Mouse (Mus musculus): Measurements from ENCODE around the gene Flna. TPM values are rescaled to one million over a fixed set of nuclear protein-coding genes. Genes with fewer than 3 reads are reported as not detected.
A peak's percentile ranks its signal among the peaks of the same experiment; 100 is the strongest.
"Not testable (repeated sequence)": the region's sequence is repeated elsewhere in the genome, so short reads cannot be mapped to it uniquely, and the experiment has no call there.

Gene Flna
- polyA plus RNA-seq, 1 experiment from 2014 or later = 253 TPM

DNA sequence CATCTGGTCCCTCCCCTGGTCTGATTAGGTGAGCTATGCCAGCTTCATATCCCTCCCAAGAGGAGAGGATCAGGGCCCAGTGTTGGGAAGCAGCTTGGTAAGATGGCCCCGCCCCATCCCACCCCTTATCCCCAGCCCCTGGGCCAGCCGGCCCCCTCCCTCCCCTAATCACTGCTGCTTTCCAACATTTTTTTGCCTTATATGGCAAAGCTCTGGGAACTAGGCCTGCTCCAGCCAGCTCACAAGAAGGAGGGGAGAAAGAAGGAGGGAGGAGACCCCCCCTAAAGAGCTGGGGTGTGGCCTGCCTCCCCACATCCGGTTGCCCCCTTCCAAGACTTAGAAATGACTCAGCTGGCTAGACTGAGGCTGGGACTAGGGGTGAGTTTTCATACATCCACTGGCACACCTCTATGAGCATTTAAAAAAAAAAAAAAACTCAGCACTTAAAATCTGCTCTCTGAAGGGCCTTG, 5.0 kb downstream of the Flna start:
- Histone ChIP-seq H3K4me1 (peaks cover 9% of the 10 kb centered on the region), H3K4me2 (replicated peaks) (peak overlapping the region; percentile 58), H3K27me3 (no peaks in the 10 kb centered on the region), H3K9ac (peak overlapping the region; percentile 77), H3K36me3 (peaks cover 35% of the 10 kb centered on the region), H3K9me3 (replicated peaks) (no peaks in the 10 kb centered on the region), H3K4me3 (peak overlapping the region; percentile 58), H3K27ac (peak overlapping the region; percentile 88)
- ATAC-seq (ENCODE audit: low FRiP score) = peak; percentile 44
- 19% methylated on average over 3 of the region's 3 CpGs for WGBS

DNA sequence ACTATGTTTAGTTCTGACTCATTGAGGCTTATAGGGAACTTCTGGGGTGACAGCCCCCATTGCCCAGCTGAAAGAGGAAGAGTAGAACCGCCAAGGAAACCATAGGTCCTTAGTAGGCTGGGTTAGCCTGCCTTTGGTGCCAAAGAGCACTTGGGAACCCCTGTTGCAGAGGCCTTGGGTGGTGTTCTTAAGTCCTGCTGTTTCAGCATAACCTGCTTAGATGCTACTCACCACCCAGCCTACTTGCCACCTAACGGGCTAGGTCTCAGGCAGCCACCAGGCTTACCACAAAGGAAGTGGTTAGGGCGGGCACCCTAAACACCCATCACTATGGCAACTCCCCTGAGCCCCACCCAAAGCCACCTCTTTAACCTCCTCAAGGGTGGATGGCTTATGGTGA, 5.8 kb downstream of the Flna start:
- no peak for ATAC-seq (ENCODE audit: low FRiP score)
- Histone ChIP-seq H3K9me3 (replicated peaks) (no peaks in the 10 kb centered on the region), H3K27me3 (no peaks in the 10 kb centered on the region), H3K4me3 (peak overlapping the region; percentile 58), H3K9ac (peak overlapping the region; percentile 77), H3K4me2 (replicated peaks) (peak overlapping the region; percentile 58), H3K27ac (peak overlapping the region; percentile 30; the same call in 1 of the 2 replicates), H3K4me1 (peaks cover 9% of the 10 kb centered on the region), H3K36me3 (peaks cover 43% of the 10 kb centered on the region)
- 79% methylated on average over 3 of the region's 3 CpGs for WGBS

DNA sequence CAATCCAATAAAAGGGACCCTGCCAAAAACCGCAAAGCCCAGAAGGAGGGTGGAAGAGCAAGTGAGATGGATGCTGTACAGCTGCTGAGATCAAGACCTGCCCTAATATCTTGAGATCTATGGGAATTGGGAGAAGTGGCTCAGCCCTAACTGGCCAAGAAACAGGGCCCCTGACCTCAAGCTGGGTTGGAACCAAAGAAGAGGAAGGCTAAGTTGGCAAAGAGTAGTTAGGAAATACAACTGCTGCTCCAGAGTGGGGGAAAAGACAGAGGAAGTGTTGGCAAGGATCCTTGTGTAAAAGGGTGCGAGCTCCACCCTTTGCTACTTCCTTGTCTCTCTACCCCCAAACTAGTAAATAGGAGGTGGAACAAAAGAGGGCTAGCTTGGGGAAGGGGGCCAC, 6.2 kb downstream of the Flna start:
- Histone ChIP-seq H3K9me3 (replicated peaks) (no peaks in the 10 kb centered on the region), H3K4me1 (peaks cover 9% of the 10 kb centered on the region), H3K9ac (peak overlapping the region; percentile 77), H3K36me3 (peaks cover 47% of the 10 kb centered on the region), H3K27me3 (no peaks in the 10 kb centered on the region), H3K4me2 (replicated peaks) (peak overlapping the region; percentile 58), H3K4me3 (peak overlapping the region; percentile 58), H3K27ac (no peak overlapping the region)
- 93% methylated on average over 2 of the region's 2 CpGs for WGBS
- no peak for ATAC-seq (ENCODE audit: low FRiP score)

DNA sequence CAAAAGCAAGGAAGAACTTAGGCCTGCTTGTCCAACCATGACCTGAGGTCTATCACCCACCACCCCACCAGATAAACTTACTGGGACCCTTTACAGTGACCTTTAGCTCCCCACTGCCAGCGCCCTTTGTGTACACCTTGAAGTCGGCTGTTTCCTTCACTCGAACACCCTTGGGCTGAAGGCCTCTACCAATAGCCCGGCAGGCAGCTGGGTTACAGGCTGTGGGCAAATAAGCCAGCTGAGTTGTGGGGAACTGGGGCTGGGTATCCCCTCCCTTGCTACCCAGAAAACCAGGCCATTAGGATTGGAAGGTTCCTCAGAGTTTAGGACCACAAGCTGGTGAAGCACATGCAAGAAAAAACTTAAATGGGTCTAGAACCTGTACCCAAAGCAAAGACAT, 9.3 kb downstream of the Flna start:
- Histone ChIP-seq H3K4me2 (replicated peaks) (no peak overlapping the region), H3K9me3 (replicated peaks) (no peaks in the 10 kb centered on the region), H3K4me1 (peaks cover 9% of the 10 kb centered on the region), H3K36me3 (peaks cover 73% of the 10 kb centered on the region), H3K27ac (no peak overlapping the region), H3K4me3 (no peak overlapping the region), H3K9ac (no peak overlapping the region), H3K27me3 (no peaks in the 10 kb centered on the region)
- ATAC-seq (ENCODE audit: low FRiP score) = no peak
- WGBS = 88% methylated on average over 4 of the region's 4 CpGs

DNA sequence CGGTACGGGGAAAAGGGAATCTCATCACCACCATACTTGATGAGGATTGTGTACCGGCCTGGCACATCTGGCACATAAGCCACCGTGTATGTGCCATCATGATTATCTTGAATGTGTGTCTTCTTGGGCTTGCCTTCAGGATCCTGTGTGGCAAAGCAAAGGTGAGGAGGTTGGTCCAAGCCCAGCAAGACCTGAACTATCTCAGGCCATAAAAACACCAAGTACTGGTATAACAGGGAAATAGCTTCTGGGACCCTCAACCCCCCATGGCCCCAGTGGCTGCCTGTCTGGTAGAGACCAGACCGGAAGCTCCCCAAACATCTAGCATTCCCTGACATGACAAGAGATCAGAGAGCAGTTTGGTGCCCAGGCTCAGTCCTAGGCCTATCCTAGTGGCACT, 16.4 kb downstream of the Flna start:
- no peaks in the 10 kb centered on the region for H3K27me3 ChIP-seq
- H3K36me3 ChIP-seq = peaks cover 91% of the 10 kb centered on the region
- H3K9me3 ChIP-seq (replicated peaks) = no peaks in the 10 kb centered on the region
- WGBS = 95% methylated on average over 5 of the region's 5 CpGs
- no peak overlapping the region for H3K27ac ChIP-seq
- H3K4me1 ChIP-seq = no peaks in the 10 kb centered on the region
- H3K4me2 ChIP-seq (replicated peaks) = no peak overlapping the region
- ATAC-seq (ENCODE audit: low FRiP score) = no peak
- no peak overlapping the region for H3K9ac ChIP-seq
- H3K4me3 ChIP-seq = no peak overlapping the region

DNA sequence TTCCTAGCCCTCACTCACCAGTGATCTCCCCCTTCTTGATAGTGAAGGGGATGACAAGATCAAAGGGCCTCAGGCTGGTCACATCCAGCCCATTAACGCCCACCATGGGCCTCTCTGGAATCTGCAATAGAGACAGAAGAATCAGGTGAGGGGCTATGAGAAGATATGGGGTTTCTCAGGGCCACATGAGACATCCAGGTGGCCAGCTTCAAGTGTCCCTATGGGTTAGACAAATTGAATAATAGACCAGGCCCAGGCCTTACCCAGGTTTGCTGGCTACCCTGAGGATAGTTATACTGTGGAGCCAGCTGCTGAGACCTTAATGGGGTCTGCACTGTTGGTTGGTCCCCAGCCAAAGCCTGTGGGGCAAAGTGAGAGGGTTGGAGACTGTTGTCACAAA, 19.6 kb downstream of the Flna start:
- H3K27ac ChIP-seq = no peak overlapping the region
- peaks cover 95% of the 10 kb centered on the region for H3K36me3 ChIP-seq
- no peak overlapping the region for H3K4me2 ChIP-seq (replicated peaks)
- no peaks in the 10 kb centered on the region for H3K27me3 ChIP-seq
- WGBS = 50% methylated on average over 1 of the region's 1 CpGs
- no peaks in the 10 kb centered on the region for H3K9me3 ChIP-seq (replicated peaks)
- H3K4me1 ChIP-seq = no peaks in the 10 kb centered on the region
- H3K4me3 ChIP-seq = no peak overlapping the region
- H3K9ac ChIP-seq = no peak overlapping the region
- no peak for ATAC-seq (ENCODE audit: low FRiP score)

DNA sequence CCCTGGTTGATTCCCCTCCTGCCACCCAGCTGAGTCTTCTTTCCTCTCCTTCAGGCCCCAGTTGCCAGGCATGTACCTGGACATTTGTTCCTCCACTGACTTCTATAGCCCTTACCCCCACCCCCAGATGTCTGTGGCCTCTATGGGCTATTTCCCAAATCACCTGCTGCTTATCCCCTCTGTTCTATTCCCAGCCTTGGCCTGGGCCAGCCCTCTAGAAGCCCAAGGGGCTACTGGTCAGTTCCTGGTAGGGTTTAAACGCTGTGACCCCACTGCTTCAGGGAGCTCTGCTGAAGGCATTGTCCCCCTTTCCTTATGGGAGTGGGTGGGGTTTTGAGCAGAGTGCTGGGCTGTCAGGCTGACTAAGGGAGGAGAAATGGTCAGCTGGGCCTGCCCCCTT, 29.5 kb downstream of the Flna start:
- not testable (repeated sequence) for H3K27me3 ChIP-seq; H3K9me3 ChIP-seq (replicated peaks); H3K27ac ChIP-seq; H3K4me3 ChIP-seq; H3K4me2 ChIP-seq (replicated peaks); H3K9ac ChIP-seq; H3K4me1 ChIP-seq; ATAC-seq (ENCODE audit: low FRiP score)
- WGBS = 56% methylated on average over 1 of the region's 1 CpGs
- H3K36me3 ChIP-seq = peaks cover 25% of the 10 kb centered on the region

DNA sequence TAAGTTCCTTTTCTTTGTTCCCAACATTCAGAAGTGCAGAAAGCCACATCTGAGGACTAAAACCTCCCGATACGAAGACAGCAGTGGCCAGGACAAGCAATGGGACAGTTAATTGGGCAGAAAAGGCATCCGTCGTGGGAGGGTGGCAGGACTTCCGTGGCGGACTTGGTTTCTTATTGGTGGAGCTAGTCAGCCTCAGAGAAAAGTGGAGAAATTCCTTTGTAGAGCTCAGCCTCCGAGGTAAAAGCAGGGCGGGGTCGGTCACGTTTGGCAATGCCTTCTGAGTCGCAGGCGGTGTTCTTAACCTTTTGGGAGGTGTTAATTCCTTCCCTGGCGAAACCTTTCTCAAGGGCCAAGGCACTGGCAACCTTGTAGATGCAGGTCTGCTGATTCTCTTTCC, 30.2 kb downstream of the Flna start:
- H3K4me3 ChIP-seq = no peak overlapping the region
- H3K9ac ChIP-seq = no peak overlapping the region
- no peaks in the 10 kb centered on the region for H3K4me1 ChIP-seq
- no peaks in the 10 kb centered on the region for H3K9me3 ChIP-seq (replicated peaks)
- 58% methylated on average over 13 of the region's 13 CpGs for WGBS
- peaks cover 19% of the 10 kb centered on the region for H3K36me3 ChIP-seq
- H3K4me2 ChIP-seq (replicated peaks) = no peak overlapping the region
- no peak for ATAC-seq (ENCODE audit: low FRiP score)
- no peaks in the 10 kb centered on the region for H3K27me3 ChIP-seq
- no peak overlapping the region for H3K27ac ChIP-seq

DNA sequence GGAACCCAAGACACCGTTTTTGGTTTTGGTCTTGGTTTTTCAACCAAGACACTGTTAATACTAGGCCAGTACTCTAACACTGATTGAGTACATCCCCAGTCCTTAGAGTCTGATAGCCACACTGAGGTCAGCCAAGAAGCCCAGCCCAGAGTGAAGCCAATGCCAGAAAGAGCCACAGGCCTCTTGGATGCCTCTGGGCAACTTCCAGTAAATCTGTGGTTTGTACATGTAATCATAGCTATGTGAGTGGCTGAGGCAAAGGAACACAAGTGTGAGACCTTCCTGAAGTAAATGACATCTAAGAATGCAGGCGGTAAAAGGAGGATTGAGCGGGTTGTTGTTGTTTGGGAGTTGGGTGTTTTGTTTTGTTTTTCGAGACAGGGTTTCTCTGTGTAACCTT, 31.1 kb downstream of the Flna start:
- ATAC-seq (ENCODE audit: low FRiP score) = no peak

DNA sequence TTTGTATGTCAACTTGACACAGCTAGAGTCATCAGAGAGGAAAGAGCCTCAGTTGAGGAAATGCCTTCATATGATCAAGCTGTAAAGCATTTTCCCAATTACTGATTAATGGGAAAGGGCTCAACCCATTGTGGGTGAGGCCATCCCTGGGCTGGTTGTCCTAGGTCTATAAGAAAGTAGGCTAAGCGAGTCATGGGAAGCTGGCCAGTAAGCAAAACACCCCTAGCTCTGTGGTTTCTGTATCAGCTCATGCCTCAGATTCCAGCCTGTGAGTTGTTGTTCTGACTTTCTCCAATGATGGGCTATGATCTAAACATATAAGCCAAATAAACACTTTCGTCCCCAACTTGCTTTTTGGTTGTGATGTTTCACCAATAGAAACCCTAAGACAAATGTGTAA, 46.1 kb downstream of the Flna start:
- no peaks in the 10 kb centered on the region for H3K27me3 ChIP-seq
- no peak for ATAC-seq (ENCODE audit: low FRiP score)
- no peaks in the 10 kb centered on the region for H3K36me3 ChIP-seq
- no peak overlapping the region for H3K9ac ChIP-seq
- WGBS = 85% methylated on average over 2 of the region's 2 CpGs
- no peaks in the 10 kb centered on the region for H3K4me1 ChIP-seq
- H3K4me3 ChIP-seq = no peak overlapping the region
- no peak overlapping the region for H3K4me2 ChIP-seq (replicated peaks)
- no peaks in the 10 kb centered on the region for H3K9me3 ChIP-seq (replicated peaks)
- H3K27ac ChIP-seq = no peak overlapping the region

More for the DNA sequence above, 31.1 kb downstream of the Flna start:
- 94% methylated on average over 4 of the region's 4 CpGs for WGBS
- Histone ChIP-seq H3K9ac (no peak overlapping the region), H3K4me2 (replicated peaks) (no peak overlapping the region), H3K27ac (no peak overlapping the region), H3K9me3 (replicated peaks) (no peaks in the 10 kb centered on the region), H3K27me3 (no peaks in the 10 kb centered on the region), H3K36me3 (peaks cover 12% of the 10 kb centered on the region), H3K4me3 (no peak overlapping the region), H3K4me1 (no peaks in the 10 kb centered on the region)

DNA sequence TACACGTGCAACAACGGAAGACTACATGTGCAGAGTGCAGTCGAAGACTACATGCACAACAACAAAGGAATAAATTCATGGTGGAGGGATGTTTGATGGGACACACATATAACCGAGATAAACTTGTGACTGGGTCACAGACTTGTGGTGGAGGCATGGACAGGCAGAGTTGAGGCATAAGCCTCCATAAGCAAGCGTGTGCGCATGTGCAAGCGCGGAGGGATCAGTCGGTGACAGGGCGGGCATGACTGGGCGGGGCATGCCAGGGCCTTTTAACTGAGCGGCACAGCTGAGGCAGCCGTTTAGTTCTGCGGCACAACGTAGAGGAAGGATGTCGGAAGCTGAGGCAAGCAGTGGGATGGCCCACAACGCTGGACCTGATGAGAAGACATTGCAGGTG, 72.7 kb downstream of the Flna start, which contains the start of gene Tktl1:
Gene Tktl1 (plus strand): TSS at position 301 of the 400 bp plus-strand sequence.
- no peaks in the 10 kb centered on the region for H3K36me3 ChIP-seq
- WGBS = 88% methylated on average over 17 of the region's 17 CpGs
- no peak within 1 kb of the TSS for H3K9ac ChIP-seq
- H3K4me2 ChIP-seq (replicated peaks) = no peak within 1 kb of the TSS
- H3K27ac ChIP-seq = no peak within 1 kb of the TSS
- no peaks in the 10 kb centered on the region for H3K9me3 ChIP-seq (replicated peaks)
- no peaks in the 10 kb centered on the region for H3K27me3 ChIP-seq
- ATAC-seq (ENCODE audit: low FRiP score) = no peak
- no peak within 1 kb of the TSS for H3K4me3 ChIP-seq
- H3K4me1 ChIP-seq = no peaks in the 10 kb centered on the region

Data from hindbrain, embryonic 12.5 days (tissue).